Mouse (Mus musculus) limb, embryonic 12.5 days (tissue): ENCODE results near the gene Mybphl. TPM values are rescaled to one million over a fixed set of nuclear protein-coding genes. Genes with fewer than 3 reads are reported as not detected.

Experiments used
- ATAC-seq: fragments of 200-750 bp; cut with Nextera tagmentation; 2 replicates; pipeline ENCODE4 v1.8.0; 2017; ENCODE audit warnings: low read depth, moderate TSS enrichment; ENCODE audit not compliant: insufficient number of reproducible peaks, insufficient read depth, low FRiP score, low TSS enrichment
- H3K27ac ChIP-seq: fragments of 300-500 bp; sonication (generic); 2 replicates; pipeline ENCODE4 v1.5.1; 2016; ENCODE audit warnings: mild to moderate bottlenecking, moderate library complexity
- H3K27me3 ChIP-seq: fragments of 300-500 bp; sonication (generic); 2 replicates; pipeline ENCODE4 v1.6.1; 2016; ENCODE audit warnings: mild to moderate bottlenecking, moderate library complexity
- H3K36me3 ChIP-seq: fragments of 300-500 bp; sonication (generic); 2 replicates; pipeline ENCODE4 v1.6.1; 2016; ENCODE audit warnings: mild to moderate bottlenecking, moderate library complexity
- H3K4me1 ChIP-seq: fragments of 300-500 bp; sonication (generic); replicated peaks from 2 replicates; pipeline ENCODE4 v1.6.1; 2016
- H3K4me2 ChIP-seq: fragments of 300-500 bp; sonication (generic); 2 replicates; pipeline ENCODE4 v1.6.1; 2016; ENCODE audit warnings: mild to moderate bottlenecking, moderate library complexity
- H3K4me3 ChIP-seq: fragments of 300-500 bp; sonication (generic); replicated peaks from 2 replicates; pipeline ENCODE4 v1.5.1; 2016; ENCODE audit warnings: mild to moderate bottlenecking
- H3K9ac ChIP-seq: fragments of 300-500 bp; sonication (generic); replicated peaks from 2 replicates; pipeline ENCODE4 v1.6.1; 2016; ENCODE audit warnings: mild to moderate bottlenecking, moderate library complexity
- H3K9me3 ChIP-seq: fragments of 300-500 bp; sonication (generic); 2 replicates; pipeline ENCODE4 v1.6.1; 2016; ENCODE audit warnings: mild to moderate bottlenecking, moderate library complexity
- WGBS: fragments of 180-500 bp; shearing (Covaris S2); methylation state at CpG from one replicate; pipeline ENCODE4 v1.1.7; 2016; 5-methylcytosine and 5-hydroxymethylcytosine counted together
- polyA plus RNA-seq: library from polyadenylated mRNA; unstranded; fragments of >200 nt; fragmentation: Nextera tagmentation; extraction: Ambion mirVana; gene quantifications from 2 replicates; pipeline ENCODE4 v1.2.1, GENCODE M21; 2016

The Mybphl gene
- polyA plus RNA-seq, 1 experiment from 2014 or later, result not detected

GRCm38 (mm10) chr3:108336878-108337277 is 27.8 kb upstream of the Mybphl start:
- peaks cover 85% of the 10 kb centered on the region for H3K36me3 ChIP-seq
- WGBS, result 87% methylated on average over 5 of the region's 5 CpGs
- no peak for ATAC-seq

GRCm38 (mm10) chr3:108341040-108341439 is 23.7 kb upstream of the Mybphl start:
- no peak overlapping the region for H3K27ac ChIP-seq
- no peak overlapping the region for H3K9ac ChIP-seq
- WGBS, result 76% methylated on average over 2 of the region's 2 CpGs
- ATAC-seq, result no peak
- H3K36me3 ChIP-seq, result peaks cover 84% of the 10 kb centered on the region
- no peaks in the 10 kb centered on the region for H3K4me1 ChIP-seq
- no peak overlapping the region for H3K4me2 ChIP-seq
- H3K4me3 ChIP-seq, result no peak overlapping the region
- no peaks in the 10 kb centered on the region for H3K9me3 ChIP-seq
- no peaks in the 10 kb centered on the region for H3K27me3 ChIP-seq

More at GRCm38 (mm10) chr3:108336878-108337277, 27.8 kb upstream of the Mybphl start:
- Histone ChIP-seq H3K27ac (no peak overlapping the region), H3K4me1 (no peaks in the 10 kb centered on the region), H3K9ac (no peak overlapping the region), H3K4me3 (no peak overlapping the region), H3K4me2 (no peak overlapping the region), H3K9me3 (no peaks in the 10 kb centered on the region), H3K27me3 (no peaks in the 10 kb centered on the region)

- Histone ChIP-seq H3K9ac (no peak overlapping the region), H3K27ac (no peak overlapping the region), H3K4me1 (no peaks in the 10 kb centered on the region), H3K27me3 (no peaks in the 10 kb centered on the region), H3K4me3 (no peak overlapping the region), H3K9me3 (no peaks in the 10 kb centered on the region), H3K36me3 (peaks cover 84% of the 10 kb centered on the region), H3K4me2 (no peak overlapping the region)
- no peak for ATAC-seq
- 73% methylated on average over 7 of the region's 7 CpGs for WGBS
Observed at GRCm38 (mm10) chr3:108342185-108342584, 22.5 kb upstream of the Mybphl start.

GRCm38 (mm10) chr3:108345855-108346254 is 18.9 kb upstream of the Mybphl start:
- ATAC-seq, result no peak
- Histone ChIP-seq H3K4me3 (no peak overlapping the region), H3K9ac (no peak overlapping the region), H3K36me3 (peaks cover 89% of the 10 kb centered on the region), H3K9me3 (no peaks in the 10 kb centered on the region), H3K4me1 (no peaks in the 10 kb centered on the region), H3K4me2 (no peak overlapping the region), H3K27me3 (no peaks in the 10 kb centered on the region), H3K27ac (no peak overlapping the region)
- 88% methylated on average over 7 of the region's 7 CpGs for WGBS

GRCm38 (mm10) chr3:108348376-108348775 is 16.3 kb upstream of the Mybphl start:
- Histone ChIP-seq H3K27me3 (no peaks in the 10 kb centered on the region), H3K9me3 (no peaks in the 10 kb centered on the region), H3K9ac (no peak overlapping the region), H3K27ac (no peak overlapping the region), H3K36me3 (peaks cover 88% of the 10 kb centered on the region), H3K4me3 (no peak overlapping the region), H3K4me2 (no peak overlapping the region), H3K4me1 (no peaks in the 10 kb centered on the region)
- no peak for ATAC-seq
- 87% methylated on average over 9 of the region's 9 CpGs for WGBS

- no peaks in the 10 kb centered on the region for H3K4me1 ChIP-seq
- no peak overlapping the region for H3K4me2 ChIP-seq
- no peaks in the 10 kb centered on the region for H3K9me3 ChIP-seq
- H3K36me3 ChIP-seq, result peaks cover 73% of the 10 kb centered on the region
- no peak overlapping the region for H3K27ac ChIP-seq
- no peak overlapping the region for H3K9ac ChIP-seq
- H3K4me3 ChIP-seq, result no peak overlapping the region
- no peaks in the 10 kb centered on the region for H3K27me3 ChIP-seq
- ATAC-seq, result no peak
- 90% methylated on average over 3 of the region's 3 CpGs for WGBS
Observed at GRCm38 (mm10) chr3:108355245-108355644, 9.5 kb upstream of the Mybphl start.

- H3K4me2 ChIP-seq, result no peak overlapping the region
- H3K9ac ChIP-seq, result no peak overlapping the region
- peaks cover 55% of the 10 kb centered on the region for H3K36me3 ChIP-seq
- H3K27ac ChIP-seq, result no peak overlapping the region
- no peak overlapping the region for H3K4me3 ChIP-seq
- no peaks in the 10 kb centered on the region for H3K9me3 ChIP-seq
- WGBS, result 80% methylated on average over 10 of the region's 10 CpGs
- H3K4me1 ChIP-seq, result peaks cover 16% of the 10 kb centered on the region
- no peaks in the 10 kb centered on the region for H3K27me3 ChIP-seq
- no peak for ATAC-seq
Observed at GRCm38 (mm10) chr3:108357051-108357450, 7.7 kb upstream of the Mybphl start.

GRCm38 (mm10) chr3:108358445-108358844 is 6.3 kb upstream of the Mybphl start:
- ATAC-seq, result no peak
- peaks cover 46% of the 10 kb centered on the region for H3K36me3 ChIP-seq
- WGBS, result 77% methylated on average over 6 of the region's 6 CpGs

GRCm38 (mm10) chr3:108360894-108361293 is 3.8 kb upstream of the Mybphl start:
- 19% methylated on average over 7 of the region's 7 CpGs for WGBS
- Histone ChIP-seq H3K9me3 (no peaks in the 10 kb centered on the region), H3K36me3 (peaks cover 22% of the 10 kb centered on the region), H3K9ac (0 out of 2 replicates have a peak overlapping the region, but pooled peaks have one; percentile 28), H3K27ac (peak overlapping the region; percentile 81), H3K4me1 (peaks cover 16% of the 10 kb centered on the region), H3K4me3 (no peak overlapping the region), H3K27me3 (no peaks in the 10 kb centered on the region), H3K4me2 (peak overlapping the region; percentile 26)
- peak; percentile 53; the same call in 1 of the 2 replicates for ATAC-seq

More at GRCm38 (mm10) chr3:108358445-108358844, 6.3 kb upstream of the Mybphl start:
- H3K27me3 ChIP-seq, result no peaks in the 10 kb centered on the region
- no peak overlapping the region for H3K27ac ChIP-seq
- peaks cover 16% of the 10 kb centered on the region for H3K4me1 ChIP-seq
- H3K9ac ChIP-seq, result no peak overlapping the region
- H3K9me3 ChIP-seq, result no peaks in the 10 kb centered on the region
- H3K4me2 ChIP-seq, result no peak overlapping the region
- no peak overlapping the region for H3K4me3 ChIP-seq

GRCm38 (mm10) chr3:108363626-108364025 is 1.1 kb upstream of the Mybphl start:
- H3K27ac ChIP-seq, result no peak overlapping the region
- H3K36me3 ChIP-seq, result no peaks in the 10 kb centered on the region
- no peaks in the 10 kb centered on the region for H3K27me3 ChIP-seq
- 80% methylated on average over 3 of the region's 3 CpGs for WGBS
- ATAC-seq, result no peak
- H3K9me3 ChIP-seq, result no peaks in the 10 kb centered on the region
- no peak overlapping the region for H3K9ac ChIP-seq
- H3K4me2 ChIP-seq, result no peak overlapping the region
- no peak overlapping the region for H3K4me3 ChIP-seq
- H3K4me1 ChIP-seq, result peaks cover 20% of the 10 kb centered on the region

GRCm38 (mm10) chr3:108367173-108367572 is 2.5 kb downstream of the Mybphl start:
- no peak overlapping the region for H3K27ac ChIP-seq
- ATAC-seq, result no peak
- H3K4me2 ChIP-seq, result peak overlapping the region; percentile 36
- H3K4me1 ChIP-seq, result 0 out of 2 replicates have a peak, but pooled peaks cover 3% of the 10 kb centered on the region
- H3K9me3 ChIP-seq, result no peaks in the 10 kb centered on the region
- no peak overlapping the region for H3K4me3 ChIP-seq
- 61% methylated on average over 9 of the region's 9 CpGs for WGBS
- no peaks in the 10 kb centered on the region for H3K36me3 ChIP-seq
- H3K27me3 ChIP-seq, result no peaks in the 10 kb centered on the region
- H3K9ac ChIP-seq, result no peak overlapping the region

- no peak overlapping the region for H3K27ac ChIP-seq
- H3K9ac ChIP-seq, result no peak overlapping the region
- H3K4me3 ChIP-seq, result no peak overlapping the region
- H3K27me3 ChIP-seq, result no peaks in the 10 kb centered on the region
- H3K36me3 ChIP-seq, result no peaks in the 10 kb centered on the region
- 84% methylated on average over 3 of the region's 3 CpGs for WGBS
- no peak for ATAC-seq
- no peak overlapping the region for H3K4me2 ChIP-seq
- H3K4me1 ChIP-seq, result 0 out of 2 replicates have a peak, but pooled peaks cover 3% of the 10 kb centered on the region
- no peaks in the 10 kb centered on the region for H3K9me3 ChIP-seq
Observed at GRCm38 (mm10) chr3:108367828-108368227, 3.1 kb downstream of the Mybphl start.
